Mouse (Mus musculus) kidney, adult 18-20 months (tissue): Measurements from ENCODE around the gene Cnot10.

Source experiments
- DNase-seq: peaks from one replicate; pipeline ENCODE4 v3.0.0; 2021

Gene Cnot10

GRCm38 (mm10) chr9:114639839-114640646, at the start of gene Cnot10:
Gene Cnot10 (minus strand): TSS chr9:114640184.
- peak; percentile 98 for DNase-seq

GRCm38 (mm10) chr9:114688953-114689407, 49.0 kb upstream of the Cnot10 start:
- no peak for DNase-seq

GRCm38 (mm10) chr9:114688252-114688952, 48.4 kb upstream of the Cnot10 start, which contains the start of gene Dync1li1:
Gene Dync1li1 (plus strand): TSS chr9:114688790.
- DNase-seq, result peak; percentile 98

- no peak for DNase-seq
These were observed 47.7 kb upstream of the Cnot10 start for GRCm38 (mm10) chr9:114687639-114688038.

- no peak for DNase-seq
These were observed 46.3 kb upstream of the Cnot10 start for GRCm38 (mm10) chr9:114686245-114686644.

- DNase-seq, result no peak
These were observed 42.2 kb upstream of the Cnot10 start for GRCm38 (mm10) chr9:114682193-114682592.

GRCm38 (mm10) chr9:114680531-114680930, 40.5 kb upstream of the Cnot10 start:
- no peak for DNase-seq

GRCm38 (mm10) chr9:114679944-114680343, 40.0 kb upstream of the Cnot10 start:
- no peak for DNase-seq

- DNase-seq, result no peak
These were observed 38.6 kb upstream of the Cnot10 start for GRCm38 (mm10) chr9:114678576-114678975.

GRCm38 (mm10) chr9:114673626-114674025, 33.6 kb upstream of the Cnot10 start:
- no peak for DNase-seq

- DNase-seq, result no peak
These were observed 32.9 kb upstream of the Cnot10 start for GRCm38 (mm10) chr9:114672703-114673561.

- DNase-seq, result no peak
These were observed 32.0 kb upstream of the Cnot10 start for GRCm38 (mm10) chr9:114671946-114672345.

GRCm38 (mm10) chr9:114669011-114669410, 29.0 kb upstream of the Cnot10 start:
- peak; percentile 24 for DNase-seq

- DNase-seq, result no peak
These were observed 28.1 kb upstream of the Cnot10 start for GRCm38 (mm10) chr9:114668047-114668446.

- no peak for DNase-seq
These were observed 26.9 kb upstream of the Cnot10 start for GRCm38 (mm10) chr9:114666858-114667257.

GRCm38 (mm10) chr9:114663782-114664181, 23.8 kb upstream of the Cnot10 start:
- DNase-seq, result no peak

- DNase-seq, result no peak
These were observed 22.0 kb upstream of the Cnot10 start for GRCm38 (mm10) chr9:114661991-114662390.

GRCm38 (mm10) chr9:114660983-114661382, 21.0 kb upstream of the Cnot10 start:
- DNase-seq, result no peak

- no peak for DNase-seq
These were observed 20.5 kb upstream of the Cnot10 start for GRCm38 (mm10) chr9:114660506-114660905.

GRCm38 (mm10) chr9:114656701-114657100, 16.7 kb upstream of the Cnot10 start:
- DNase-seq, result no peak

- DNase-seq, result no peak
These were observed 15.4 kb upstream of the Cnot10 start for GRCm38 (mm10) chr9:114655356-114655755.

GRCm38 (mm10) chr9:114650938-114651634, 11.1 kb upstream of the Cnot10 start:
- no peak for DNase-seq
